Comparison of ENCODE assay signal across 8 mouse cellular contexts in the genomic region with DNA sequence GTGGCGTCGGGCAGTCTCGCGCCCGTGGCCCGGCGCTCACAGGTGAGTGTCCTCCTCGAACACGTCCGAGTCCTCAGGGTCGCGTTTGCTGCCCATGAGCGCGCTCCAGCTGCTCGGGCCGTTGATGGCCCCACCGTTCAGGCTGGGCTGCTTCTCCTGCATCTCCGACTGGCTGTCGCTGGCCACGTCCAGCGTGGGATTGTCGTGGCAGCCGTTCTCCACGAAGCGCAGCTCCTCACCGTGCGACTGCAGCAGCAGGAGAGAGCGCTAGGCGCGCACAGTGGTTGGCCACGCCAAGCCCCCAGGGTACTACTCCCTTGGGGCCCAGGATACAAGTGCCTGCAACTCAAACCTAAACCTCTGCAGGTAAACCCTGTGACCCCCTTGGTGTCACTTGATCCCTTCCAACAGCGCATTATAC. TPM values are rescaled to one million over a fixed set of nuclear protein-coding genes. Genes with fewer than 3 reads are reported as not detected.
A peak's percentile ranks its signal among the peaks of the same experiment; 100 is the strongest.
DNase-seq lines count a peak whose midpoint lies in the region; ATAC-seq and TF ChIP-seq lines count a peak whose summit lies in the region.

No protein-coding gene starts in this region.

- peak overlapping the region; percentile 66 for H3K4me3 ChIP-seq in liver, adult 2 months (ENCODE audit: insufficient read depth, low read depth, low read length)
- peak overlapping the region; percentile 88 for H3K4me3 ChIP-seq in embryonic facial prominence, embryonic 14.5 days (ENCODE audit: low read depth, low read length)
- peak overlapping the region; percentile 93 for H3K4me3 ChIP-seq in intestine, postnatal 0 days (ENCODE audit: low read depth, low read length)
- peak overlapping the region; percentile 80 for H3K4me3 ChIP-seq in midbrain, embryonic 13.5 days (replicated peaks)

- peak overlapping the region; percentile 82 for H3K4me2 ChIP-seq in embryonic facial prominence, embryonic 14.5 days (ENCODE audit: low read depth, low read length)
- peak overlapping the region; percentile 78 for H3K4me2 ChIP-seq in intestine, postnatal 0 days (replicated peaks; ENCODE audit: low read depth)
- H3K4me2 ChIP-seq in midbrain, embryonic 13.5 days (replicated peaks): peak overlapping the region; percentile 89

- DNase-seq in adrenal gland, postnatal 10 days: peak; percentile 66
- DNase-seq in adrenal gland, postnatal 4 days (ENCODE audit: low spot score in 2 of 2): no peak
- DNase-seq in liver, adult 2 months (ENCODE audit: extremely low read depth, low read depth, low spot score): no peak
- no peak for DNase-seq in liver
- DNase-seq in embryonic facial prominence, embryonic 14.5 days (ENCODE audit: low spot score): peak; percentile 66
- DNase-seq in thymus, postnatal 25 days: peak; percentile 38

- TF ChIP-seq POLR2A in liver, adult 2 months (IDR thresholded peaks at IDR 0.05; ENCODE audit: extremely low read depth, insufficient read depth, low read length): no peak

- no peaks in the 10 kb centered on the region; the same call in 1 of the 2 replicates for H3K36me3 ChIP-seq in liver, adult 2 months (ENCODE audit: control insufficient read depth, insufficient read depth, low read length)
- peaks cover 29% of the 10 kb centered on the region for H3K36me3 ChIP-seq in embryonic facial prominence, embryonic 14.5 days (ENCODE audit: control insufficient read depth, insufficient read depth, low read length)
- H3K36me3 ChIP-seq in intestine, postnatal 0 days (ENCODE audit: control insufficient read depth, insufficient read depth): peaks cover 20% of the 10 kb centered on the region
- peaks cover 67% of the 10 kb centered on the region for H3K36me3 ChIP-seq in midbrain, embryonic 13.5 days

- peak; percentile 10 for ATAC-seq in embryonic facial prominence, embryonic 14.5 days (ENCODE audit: low read depth)
- no peak for ATAC-seq in intestine, postnatal 0 days
- no peak; the same call in 1 of the 2 replicates for ATAC-seq in midbrain, embryonic 13.5 days

- no peak for TF ChIP-seq CTCF in liver, adult 2 months (IDR thresholded peaks at IDR 0.05; ENCODE audit: low read depth, low read length)
- TF ChIP-seq CTCF in intestine, postnatal 0 days (IDR thresholded peaks at IDR 0.05; ENCODE audit: low read depth): no peak

- 0 out of 2 replicates have a peak overlapping the region, but pooled peaks have one; percentile 2 for H3K27ac ChIP-seq in liver, adult 2 months (replicated peaks; ENCODE audit: insufficient read depth, low read depth, low read length)
- H3K27ac ChIP-seq in embryonic facial prominence, embryonic 14.5 days (replicated peaks; ENCODE audit: low read depth, low read length): peak overlapping the region; percentile 85
- peak overlapping the region; percentile 87 for H3K27ac ChIP-seq in intestine, postnatal 0 days (ENCODE audit: low read depth, low read length)
- peak overlapping the region; percentile 88 for H3K27ac ChIP-seq in midbrain, embryonic 13.5 days

- H3K9me3 ChIP-seq in embryonic facial prominence, embryonic 14.5 days (ENCODE audit: control insufficient read depth, low read length): no peaks in the 10 kb centered on the region
- H3K9me3 ChIP-seq in intestine, postnatal 0 days (ENCODE audit: control insufficient read depth): no peaks in the 10 kb centered on the region
- no peaks in the 10 kb centered on the region for H3K9me3 ChIP-seq in midbrain, embryonic 13.5 days

- 2% methylated on average over 32 of the region's 32 CpGs for WGBS in liver, adult 2 months
- WGBS in embryonic facial prominence, embryonic 14.5 days: 0% methylated on average over 19 of the region's 32 CpGs
- WGBS in intestine, postnatal 0 days: under 1% methylated on average over 32 of the region's 32 CpGs
- under 1% methylated on average over 32 of the region's 32 CpGs for WGBS in midbrain, embryonic 13.5 days

- no peaks in the 10 kb centered on the region for H3K27me3 ChIP-seq in liver, adult 2 months (ENCODE audit: control insufficient read depth, insufficient read depth, low read length)
- no peaks in the 10 kb centered on the region for H3K27me3 ChIP-seq in embryonic facial prominence, embryonic 14.5 days (replicated peaks; ENCODE audit: control insufficient read depth, insufficient read depth, low read length)
- no peaks in the 10 kb centered on the region for H3K27me3 ChIP-seq in intestine, postnatal 0 days (replicated peaks; ENCODE audit: control insufficient read depth, insufficient read depth, low read length)
- H3K27me3 ChIP-seq in midbrain, embryonic 13.5 days: no peaks in the 10 kb centered on the region

- peaks cover 11% of the 10 kb centered on the region for H3K4me1 ChIP-seq in liver, adult 2 months (ENCODE audit: control insufficient read depth, insufficient read depth, low read length)
- peaks cover 13% of the 10 kb centered on the region; the same call in 1 of the 2 replicates for H3K4me1 ChIP-seq in embryonic facial prominence, embryonic 14.5 days (ENCODE audit: control insufficient read depth, insufficient read depth, low read length)
- peaks cover 6% of the 10 kb centered on the region; the same call in 1 of the 2 replicates for H3K4me1 ChIP-seq in intestine, postnatal 0 days (replicated peaks; ENCODE audit: control insufficient read depth, insufficient read depth, low read length)
- H3K4me1 ChIP-seq in midbrain, embryonic 13.5 days (replicated peaks): peaks cover 33% of the 10 kb centered on the region

- peaks cover 4% of the 10 kb centered on the region; the same call in 1 of the 2 replicates for H3K79me2 ChIP-seq in liver, adult 2 months (ENCODE audit: control insufficient read depth, insufficient read depth, low read length)

- H3K9ac ChIP-seq in liver, adult 2 months (ENCODE audit: low read depth, low read length): peak overlapping the region; percentile 86
- peak overlapping the region; percentile 80 for H3K9ac ChIP-seq in embryonic facial prominence, embryonic 14.5 days (ENCODE audit: low read depth, low read length)
- peak overlapping the region; percentile 71 for H3K9ac ChIP-seq in intestine, postnatal 0 days (ENCODE audit: low read depth, low read length)
- H3K9ac ChIP-seq in midbrain, embryonic 13.5 days (replicated peaks): peak overlapping the region; percentile 91

RNA-seq across cellular contexts. Expression of a gene that starts 1.0 kb away (rescaled TPM):
- 10 to 100 TPM; 21.9 to 30.5 TPM for total RNA-seq in adrenal gland, postnatal 10 days (2021)
- total RNA-seq in adrenal gland, postnatal 4 days (2021): 10 to 100 TPM; 44.2 to 46.2 TPM
- total RNA-seq in liver, adult 2 months (2014; rRNA removed): 28.2 and 28.3 TPM in 2 replicates
- 54.7 and 60.0 TPM in 2 replicates for polyA plus RNA-seq in liver, adult 2 months (2012; rRNA removed)
- 21.0 and 25.9 TPM in 2 replicates for polyA plus RNA-seq in embryonic facial prominence, embryonic 14.5 days (2014; fragmentation: Nextera tagmentation; extraction: Ambion mirVana)
- 22.7 and 23.9 TPM in 2 replicates for polyA plus RNA-seq in intestine, postnatal 0 days (2015; fragmentation: Nextera tagmentation; extraction: Ambion mirVana)
- polyA plus RNA-seq in midbrain, embryonic 13.5 days (2015; fragmentation: Nextera tagmentation; extraction: Ambion mirVana): 35.9 and 36.2 TPM in 2 replicates

RNA-seq across cellular contexts. Expression of a gene that starts 32.1 kb away (rescaled TPM):
- total RNA-seq in adrenal gland, postnatal 10 days (2021): 10 to 100 TPM; 27.8 to 28.3 TPM
- 10 to 100 TPM; 60.1 to 62.8 TPM for total RNA-seq in adrenal gland, postnatal 4 days (2021)
- 0.46 and 0.60 TPM in 2 replicates for total RNA-seq in liver, adult 2 months (2014; rRNA removed)
- 0.89 and 2.0 TPM in 2 replicates for polyA plus RNA-seq in liver, adult 2 months (2012; rRNA removed)
- polyA plus RNA-seq in embryonic facial prominence, embryonic 14.5 days (2014; fragmentation: Nextera tagmentation; extraction: Ambion mirVana): 83.4 and 95.9 TPM in 2 replicates
- 36.3 and 39.2 TPM in 2 replicates for polyA plus RNA-seq in intestine, postnatal 0 days (2015; fragmentation: Nextera tagmentation; extraction: Ambion mirVana)
- 478 and 520 TPM in 2 replicates for polyA plus RNA-seq in midbrain, embryonic 13.5 days (2015; fragmentation: Nextera tagmentation; extraction: Ambion mirVana)

RNA-seq across cellular contexts. Expression of a gene that starts 55.8 kb away (rescaled TPM):
- 10 to 100 TPM; 50.0 to 53.5 TPM for total RNA-seq in adrenal gland, postnatal 10 days (2021)
- total RNA-seq in adrenal gland, postnatal 4 days (2021): 10 to 100 TPM; 69.6 to 83.3 TPM
- 3.3 and 5.5 TPM in 2 replicates for total RNA-seq in liver, adult 2 months (2014; rRNA removed)
- 2.4 and 3.1 TPM in 2 replicates for polyA plus RNA-seq in liver, adult 2 months (2012; rRNA removed)
- polyA plus RNA-seq in embryonic facial prominence, embryonic 14.5 days (2014; fragmentation: Nextera tagmentation; extraction: Ambion mirVana): 94.6 and 117 TPM in 2 replicates
- polyA plus RNA-seq in intestine, postnatal 0 days (2015; fragmentation: Nextera tagmentation; extraction: Ambion mirVana): 32.9 and 33.1 TPM in 2 replicates
- polyA plus RNA-seq in midbrain, embryonic 13.5 days (2015; fragmentation: Nextera tagmentation; extraction: Ambion mirVana): 66.2 and 71.9 TPM in 2 replicates

RNA-seq across cellular contexts. Expression of a gene that starts 59.3 kb away (rescaled TPM):
- total RNA-seq in adrenal gland, postnatal 10 days (2021): 10 to 100 TPM; 61.0 to 74.0 TPM
- total RNA-seq in adrenal gland, postnatal 4 days (2021): 100 to 1,000 TPM; 112 to 121 TPM
- total RNA-seq in liver, adult 2 months (2014; rRNA removed): 15.8 and 18.3 TPM in 2 replicates
- 60.2 and 76.3 TPM in 2 replicates for polyA plus RNA-seq in liver, adult 2 months (2012; rRNA removed)
- 44.9 and 52.1 TPM in 2 replicates for polyA plus RNA-seq in embryonic facial prominence, embryonic 14.5 days (2014; fragmentation: Nextera tagmentation; extraction: Ambion mirVana)
- polyA plus RNA-seq in intestine, postnatal 0 days (2015; fragmentation: Nextera tagmentation; extraction: Ambion mirVana): 81.2 and 81.6 TPM in 2 replicates
- 66.9 and 70.2 TPM in 2 replicates for polyA plus RNA-seq in midbrain, embryonic 13.5 days (2015; fragmentation: Nextera tagmentation; extraction: Ambion mirVana)

Comparison
In these comparisons a context has a peak if more than half of its experiments do, and no peak if none do; other contexts are left out.
1. DNase-seq: peak in adrenal gland, postnatal 10 days (single experiment), embryonic facial prominence, embryonic 14.5 days (single experiment) and thymus, postnatal 25 days (single experiment); none in adrenal gland, postnatal 4 days (0 of 2), liver, adult 2 months (single experiment) and liver (single experiment).
2. H3K27ac ChIP-seq: peak in every context shown above with its lines; median percentile 88 in midbrain, embryonic 13.5 days; 87 in intestine, postnatal 0 days; 85 in embryonic facial prominence, embryonic 14.5 days; 2 in liver, adult 2 months.
3. RNA of a gene that starts 32.1 kb away (polyA plus RNA-seq): 478 to 520 TPM in midbrain, embryonic 13.5 days, 83.4 to 95.9 TPM in embryonic facial prominence, embryonic 14.5 days and 36.3 to 39.2 TPM in intestine, postnatal 0 days; 0.89 to 2.0 TPM in liver, adult 2 months; every median in the first group is over 10 times any median in the second.
4. Peak in every context shown above with its lines, with median percentiles within 50 percentile points of each other: H3K4me3 ChIP-seq, H3K9ac ChIP-seq and H3K4me2 ChIP-seq.